Comparison of ENCODE assay signal across 7 mouse cellular contexts in the genomic region with DNA sequence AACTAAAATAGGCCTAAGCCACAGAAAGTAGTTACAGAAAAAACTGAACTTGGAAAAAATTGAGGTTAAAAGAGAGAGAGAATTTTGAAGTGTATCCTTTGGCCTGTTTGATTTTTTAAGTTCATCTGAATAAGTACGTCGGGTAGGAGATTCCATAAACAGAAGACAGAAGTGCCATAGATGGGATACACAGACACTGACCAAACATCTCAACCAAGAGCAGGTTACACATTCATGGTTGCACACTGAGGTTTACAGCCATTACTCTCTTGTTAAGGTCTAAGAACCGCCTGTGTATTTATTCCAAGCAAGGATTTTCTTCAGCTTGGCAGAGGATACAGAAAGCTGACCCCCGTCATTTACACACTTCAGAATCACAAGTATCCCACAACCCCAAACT. TPM values are rescaled to one million over a fixed set of nuclear protein-coding genes. Genes with fewer than 3 reads are reported as not detected.
DNase-seq lines count a peak whose midpoint lies in the region; ATAC-seq and TF ChIP-seq lines count a peak whose summit lies in the region.

Gene Chgb (plus strand): TSS at position 301 of the 400 bp plus-strand sequence.

- H3K9me3 ChIP-seq in lung, postnatal 0 days (ENCODE audit: low read length): no peaks in the 10 kb centered on the region
- no peaks in the 10 kb centered on the region for H3K9me3 ChIP-seq in forebrain, embryonic 11.5 days (ENCODE audit: control insufficient read depth, low read length)
- H3K9me3 ChIP-seq in limb, embryonic 10.5 days (replicated peaks): no peaks in the 10 kb centered on the region
- H3K9me3 ChIP-seq in stomach, postnatal 0 days (ENCODE audit: control insufficient read depth, low read length): no peaks in the 10 kb centered on the region

- no peak within 1 kb of the TSS for H3K9ac ChIP-seq in lung, postnatal 0 days (replicated peaks; ENCODE audit: low read depth)
- peak within 1 kb of the TSS; percentile 56 for H3K9ac ChIP-seq in forebrain, embryonic 11.5 days (ENCODE audit: low read length)
- no peak within 1 kb of the TSS for H3K9ac ChIP-seq in stomach, postnatal 0 days (ENCODE audit: low read length)

- H3K27ac ChIP-seq in lung, postnatal 0 days (ENCODE audit: low read length): no peak within 1 kb of the TSS
- H3K27ac ChIP-seq in forebrain, embryonic 11.5 days (ENCODE audit: low read depth, low read length): 0 out of 2 replicates have a peak within 1 kb of the TSS, but pooled peaks have one; percentile 28
- no peak within 1 kb of the TSS for H3K27ac ChIP-seq in limb, embryonic 10.5 days
- no peak within 1 kb of the TSS for H3K27ac ChIP-seq in stomach, postnatal 0 days (replicated peaks)

- 10% methylated on average over 4 of the region's 4 CpGs for WGBS in lung, postnatal 0 days
- 7% methylated on average over 4 of the region's 4 CpGs for WGBS in forebrain, embryonic 11.5 days
- 12% methylated on average over 4 of the region's 4 CpGs for WGBS in limb, embryonic 10.5 days
- WGBS in stomach, postnatal 0 days: 9% methylated on average over 4 of the region's 4 CpGs

- no peaks in the 10 kb centered on the region for H3K27me3 ChIP-seq in lung, postnatal 0 days (replicated peaks; ENCODE audit: insufficient read depth, low read length)
- no peaks in the 10 kb centered on the region for H3K27me3 ChIP-seq in forebrain, embryonic 11.5 days (ENCODE audit: control insufficient read depth, insufficient read depth, low read length)
- peaks cover 6% of the 10 kb centered on the region; the same call in 1 of the 2 replicates for H3K27me3 ChIP-seq in limb, embryonic 10.5 days (ENCODE audit: low read depth, poor library complexity, severe bottlenecking)
- H3K27me3 ChIP-seq in stomach, postnatal 0 days (ENCODE audit: control insufficient read depth, insufficient read depth, low read length): no peaks in the 10 kb centered on the region

- ATAC-seq in lung, postnatal 0 days: no peak
- no peak for ATAC-seq in forebrain, embryonic 11.5 days (replicated peaks; ENCODE audit: low FRiP score)
- no peak for ATAC-seq in stomach, postnatal 0 days (ENCODE audit: low FRiP score, low TSS enrichment)
- ATAC-seq in megakaryocyte-erythroid progenitor cell, adult 5-6 weeks (replicated peaks; ENCODE audit: low FRiP score, low TSS enrichment, poor library complexity, severe bottlenecking): no peak

- DNase-seq in lung, postnatal 0 days (ENCODE audit: low spot score): no peak
- DNase-seq in lung, postnatal 36 days: no peak
- no peak for DNase-seq in forebrain, embryonic 11.5 days (ENCODE audit: low spot score)
- no peak for DNase-seq in limb, embryonic 10.5 days (ENCODE audit: low spot score)
- no peak for DNase-seq in stomach, postnatal 0 days (ENCODE audit: low spot score)
- DNase-seq in retina, postnatal 1 day: no peak

- peak within 1 kb of the TSS; percentile 14; the same call in 1 of the 2 replicates for H3K4me3 ChIP-seq in lung, postnatal 0 days (ENCODE audit: low read depth, low read length)
- peak within 1 kb of the TSS; percentile 38 for H3K4me3 ChIP-seq in forebrain, embryonic 11.5 days (ENCODE audit: low read depth, low read length)
- peak within 1 kb of the TSS; percentile 56 for H3K4me3 ChIP-seq in limb, embryonic 10.5 days
- peak within 1 kb of the TSS; percentile 23; the same call in 1 of the 2 replicates for H3K4me3 ChIP-seq in stomach, postnatal 0 days (ENCODE audit: low read depth, low read length)

- no peaks in the 10 kb centered on the region for H3K36me3 ChIP-seq in lung, postnatal 0 days (ENCODE audit: insufficient read depth, low read length)
- H3K36me3 ChIP-seq in forebrain, embryonic 11.5 days (ENCODE audit: control insufficient read depth, insufficient read depth, low read length): no peaks in the 10 kb centered on the region
- H3K36me3 ChIP-seq in limb, embryonic 10.5 days: no peaks in the 10 kb centered on the region
- H3K36me3 ChIP-seq in stomach, postnatal 0 days (ENCODE audit: control insufficient read depth, insufficient read depth, low read length): no peaks in the 10 kb centered on the region

- TF ChIP-seq EP300 in lung, postnatal 0 days (IDR thresholded peaks at IDR 0.05): no peak
- TF ChIP-seq EP300 in stomach, postnatal 0 days (optimal IDR thresholded peaks at IDR 0.05): no peak

- TF ChIP-seq CTCF in lung, postnatal 0 days (IDR thresholded peaks at IDR 0.05): no peak
- no peak for TF ChIP-seq CTCF in stomach, postnatal 0 days (IDR thresholded peaks at IDR 0.05; ENCODE audit: low read depth)

- no peaks in the 10 kb centered on the region for H3K4me1 ChIP-seq in lung, postnatal 0 days (ENCODE audit: insufficient read depth, low read depth, low read length)
- no peaks in the 10 kb centered on the region; the same call in 1 of the 2 replicates for H3K4me1 ChIP-seq in forebrain, embryonic 11.5 days (replicated peaks; ENCODE audit: control insufficient read depth, insufficient read depth, low read length)
- H3K4me1 ChIP-seq in limb, embryonic 10.5 days: peaks cover 9% of the 10 kb centered on the region
- 0 out of 2 replicates have a peak, but pooled peaks cover 4% of the 10 kb centered on the region for H3K4me1 ChIP-seq in stomach, postnatal 0 days (replicated peaks; ENCODE audit: control insufficient read depth, insufficient read depth)

- peak within 1 kb of the TSS; percentile 40 for H3K4me2 ChIP-seq in lung, postnatal 0 days (replicated peaks; ENCODE audit: low read depth, low read length)
- H3K4me2 ChIP-seq in forebrain, embryonic 11.5 days (ENCODE audit: low read depth, low read length, severe bottlenecking): peak within 1 kb of the TSS; percentile 70
- H3K4me2 ChIP-seq in stomach, postnatal 0 days (replicated peaks; ENCODE audit: low read depth): peak within 1 kb of the TSS; percentile 55

RNA-seq across cellular contexts. Expression of gene Chgb, which starts in this region (rescaled TPM):
- 0.19 and 0.30 TPM in 2 replicates for polyA plus RNA-seq in lung, postnatal 0 days (2015; fragmentation: Nextera tagmentation; extraction: Ambion mirVana)
- polyA plus RNA-seq in forebrain, embryonic 11.5 days (2014; fragmentation: Nextera tagmentation; extraction: Ambion mirVana): 5.9 TPM in 2 replicates
- 0.10 TPM in 2 replicates for polyA plus RNA-seq in limb, embryonic 10.5 days (2016; fragmentation: Nextera tagmentation; extraction: Ambion mirVana)
- polyA plus RNA-seq in stomach, postnatal 0 days (2015; fragmentation: Nextera tagmentation; extraction: Ambion mirVana): 9.3 and 9.5 TPM in 2 replicates
- not detected in 2 replicates for total RNA-seq in megakaryocyte-erythroid progenitor cell, adult 5-6 weeks (2014; fragmentation: Nextera tagmentation)
- total RNA-seq in megakaryocyte-erythroid progenitor cell, adult 5-6 weeks (2017): 0.28 and 0.53 TPM in 2 replicates
